Mouse (Mus musculus) splenic B cell, adult 2 months (primary cell): Measurements from ENCODE around the gene Trem1.

Source experiments
- DNase-seq: peaks from one replicate; pipeline ENCODE4 v3.0.0-alpha.2; 2011; ENCODE audit warnings: low read depth, low spot score
- H3K27me3 ChIP-seq: 2 replicates; pipeline ENCODE4 v1.6.1; 2012; ENCODE audit warnings: mild to moderate bottlenecking, low read length, moderate library complexity, mixed read lengths; ENCODE audit not compliant: control insufficient read depth, poor library complexity, insufficient read depth, severe bottlenecking
- H3K36me3 ChIP-seq: 2 replicates; pipeline ENCODE4 v1.6.1; 2012; ENCODE audit warnings: mild to moderate bottlenecking, low read length, moderate library complexity, mixed read lengths; ENCODE audit not compliant: control insufficient read depth, poor library complexity, insufficient read depth, severe bottlenecking

Gene Trem1

GRCm38 (mm10) chr17:48279002-48279401 lies 46.4 kb downstream of the Trem1 start:
- DNase-seq: no peak
- Histone ChIP-seq H3K27me3 (no peaks in the 10 kb centered on the region), H3K36me3 (no peaks in the 10 kb centered on the region)

- no peaks in the 10 kb centered on the region for H3K36me3 ChIP-seq
- no peak for DNase-seq
- no peaks in the 10 kb centered on the region for H3K27me3 ChIP-seq
Observed at GRCm38 (mm10) chr17:48280943-48281738, 48.6 kb downstream of the Trem1 start.

- Histone ChIP-seq H3K27me3 (no peaks in the 10 kb centered on the region), H3K36me3 (no peaks in the 10 kb centered on the region)
- no peak for DNase-seq
Observed at GRCm38 (mm10) chr17:48281739-48282085, 49.1 kb downstream of the Trem1 start.

- DNase-seq: no peak
- Histone ChIP-seq H3K36me3 (no peaks in the 10 kb centered on the region), H3K27me3 (no peaks in the 10 kb centered on the region)
Observed at GRCm38 (mm10) chr17:48286765-48287164, 54.2 kb downstream of the Trem1 start.

GRCm38 (mm10) chr17:48287276-48287675 lies 54.7 kb downstream of the Trem1 start:
- peak; percentile 65 for DNase-seq
- no peaks in the 10 kb centered on the region for H3K27me3 ChIP-seq
- H3K36me3 ChIP-seq: no peaks in the 10 kb centered on the region

GRCm38 (mm10) chr17:48293500-48294194 lies 61.1 kb downstream of the Trem1 start:
- DNase-seq: peak; percentile 82
- no peaks in the 10 kb centered on the region for H3K36me3 ChIP-seq
- H3K27me3 ChIP-seq: no peaks in the 10 kb centered on the region
